Mouse (Mus musculus) liver, adult 2 months (tissue): ENCODE measurements around the gene Ypel3. TPM values are rescaled to one million over a fixed set of nuclear protein-coding genes. Genes with fewer than 3 reads are reported as not detected.

Source experiments
- DNase-seq: peaks from one replicate; pipeline ENCODE4 v3.0.0-alpha.2; 2011; ENCODE audit warnings: low read depth, low spot score; ENCODE audit errors: extremely low read depth
- H3K27ac ChIP-seq: fragments of 200-500 bp; replicated peaks from 2 replicates; pipeline ENCODE4 v1.5.1; 2012; ENCODE audit warnings: low read depth, mild to moderate bottlenecking, control low read depth, inconsistent platforms, low read length; ENCODE audit not compliant: insufficient read depth
- H3K27me3 ChIP-seq: fragments of 200-500 bp; 2 replicates; pipeline ENCODE4 v1.6.1; 2012; ENCODE audit warnings: mild to moderate bottlenecking, moderate library complexity, low read length, inconsistent platforms; ENCODE audit not compliant: control insufficient read depth, insufficient read depth
- H3K36me3 ChIP-seq: fragments of 200-500 bp; 2 replicates; pipeline ENCODE4 v1.6.1; 2012; ENCODE audit warnings: low read length, inconsistent platforms; ENCODE audit not compliant: control insufficient read depth, insufficient read depth
- H3K4me1 ChIP-seq: fragments of 200-500 bp; 2 replicates; pipeline ENCODE4 v1.6.1; 2011; ENCODE audit warnings: low read length; ENCODE audit not compliant: control insufficient read depth, insufficient read depth
- H3K4me3 ChIP-seq: fragments of 200-500 bp; 2 replicates; pipeline ENCODE4 v1.5.1; 2011; ENCODE audit warnings: low read depth, mild to moderate bottlenecking, control low read depth, low read length, moderate library complexity; ENCODE audit not compliant: insufficient read depth
- H3K79me2 ChIP-seq: fragments of 200-500 bp; 2 replicates; pipeline ENCODE4 v1.6.1; 2012; ENCODE audit warnings: inconsistent platforms, mild to moderate bottlenecking, low read length, moderate library complexity; ENCODE audit not compliant: control insufficient read depth, insufficient read depth
- H3K9ac ChIP-seq: fragments of 200-500 bp; 2 replicates; pipeline ENCODE4 v1.6.1; 2012; ENCODE audit warnings: low read depth, mild to moderate bottlenecking, control low read depth, inconsistent platforms, low read length
- CTCF ChIP-seq: fragments of 200-500 bp; IDR thresholded peaks from 2 replicates; pipeline ENCODE4 v1.5.1; 2011; ENCODE audit warnings: low read depth, low read length, control low read depth
- POLR2A ChIP-seq: fragments of 200-500 bp; IDR thresholded peaks from 2 replicates; pipeline ENCODE4 v1.6.1; 2011; ENCODE audit warnings: low read length, control low read depth; ENCODE audit not compliant: insufficient read depth; ENCODE audit errors: extremely low read depth
- WGBS: fragments of 180-500 bp; shearing (Covaris S2); methylation state at CpG from one replicate; pipeline ENCODE4 v1.1.7; 2018; 5-methylcytosine and 5-hydroxymethylcytosine counted together
- polyA plus RNA-seq: library from polyadenylated mRNA; depleted of rRNA; stranded (reverse); fragments of >200 nt; gene quantifications from 2 replicates; pipeline ENCODE4 v1.2.3, GENCODE M21; 2012
- total RNA-seq: library from RNA; depleted of rRNA; stranded (reverse); fragments of >200 nt; gene quantifications from 2 replicates; pipeline ENCODE4 v1.2.3, GENCODE M21; 2014

Ypel3 gene
- total and polyA plus RNA-seq, 2 experiments: 26.4 to 144 TPM

DNA sequence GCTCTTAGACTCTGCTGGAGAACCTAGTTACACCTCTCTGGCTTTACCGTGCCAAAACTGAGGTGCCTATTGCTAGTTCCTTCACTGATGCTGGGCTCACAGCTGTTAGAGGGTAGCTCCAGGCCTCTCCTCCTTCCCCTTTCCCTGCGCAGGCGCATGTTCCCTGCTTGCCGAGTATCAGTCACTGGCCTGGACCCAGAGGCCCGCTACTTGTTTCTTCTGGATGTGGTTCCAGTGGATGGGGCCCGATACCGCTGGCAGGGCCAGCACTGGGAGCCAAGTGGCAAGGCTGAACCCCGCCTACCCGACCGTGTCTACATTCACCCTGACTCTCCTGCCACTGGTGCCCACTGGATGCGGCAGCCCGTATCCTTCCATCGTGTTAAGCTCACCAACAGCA is 5.9 kb downstream of the Ypel3 start:
- TF ChIP-seq POLR2A: no peak
- TF ChIP-seq CTCF: no peak
- H3K79me2 ChIP-seq: no peaks in the 10 kb centered on the region
- no peak for DNase-seq
- H3K4me3 ChIP-seq: no peak overlapping the region
- H3K27ac ChIP-seq: no peak overlapping the region
- H3K36me3 ChIP-seq: peaks cover 15% of the 10 kb centered on the region
- peaks cover 25% of the 10 kb centered on the region for H3K4me1 ChIP-seq
- no peak overlapping the region for H3K9ac ChIP-seq
- H3K27me3 ChIP-seq: no peaks in the 10 kb centered on the region
- 53% methylated on average over 13 of the region's 13 CpGs for WGBS

DNA sequence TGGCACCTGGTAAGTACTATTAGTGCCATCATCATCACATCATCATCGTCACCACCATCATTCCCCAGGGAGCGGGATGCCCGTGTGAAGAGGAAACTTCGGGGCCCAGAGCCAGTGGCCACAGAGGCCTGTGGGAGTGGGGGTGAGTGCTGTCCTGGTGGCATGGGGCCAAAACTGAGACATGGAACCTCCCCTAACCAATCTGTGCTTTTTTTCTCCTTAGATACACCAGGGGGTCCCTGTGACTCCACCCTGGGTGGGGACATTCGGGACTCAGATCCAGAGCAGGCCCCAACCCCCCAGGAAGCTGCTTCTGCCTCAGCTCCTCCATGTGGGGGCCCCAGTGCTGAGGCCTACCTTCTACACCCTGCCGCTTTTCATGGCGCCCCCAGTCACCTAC is 7.7 kb downstream of the Ypel3 start:
- H3K27ac ChIP-seq: no peak overlapping the region

DNA sequence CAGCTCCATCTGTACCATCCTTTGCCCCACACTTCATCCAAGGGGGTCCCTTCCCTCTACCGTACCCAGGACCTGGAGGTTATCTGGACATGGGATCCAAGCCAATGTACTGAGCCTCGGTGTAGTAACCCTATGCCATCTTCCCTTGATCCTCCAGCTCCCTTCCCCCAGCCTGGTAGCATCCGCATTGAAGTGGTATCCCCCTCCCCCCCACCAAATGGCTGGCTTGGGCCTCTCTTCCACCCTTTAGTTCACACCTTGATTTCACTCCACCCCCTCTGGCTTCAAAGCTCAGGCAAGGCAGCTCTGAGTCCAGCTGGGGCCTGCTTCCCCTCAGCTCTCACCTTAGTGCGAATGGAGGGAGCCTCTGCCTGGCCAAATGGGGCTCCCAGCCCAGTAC is 8.3 kb downstream of the Ypel3 start:
- DNase-seq: no peak
- Histone ChIP-seq H3K9ac (no peak overlapping the region), H3K27me3 (no peaks in the 10 kb centered on the region), H3K36me3 (peaks cover 32% of the 10 kb centered on the region), H3K4me3 (no peak overlapping the region), H3K79me2 (no peaks in the 10 kb centered on the region), H3K4me1 (peaks cover 22% of the 10 kb centered on the region), H3K27ac (no peak overlapping the region)
- no peak for TF ChIP-seq POLR2A
- no peak for TF ChIP-seq CTCF
- WGBS: 74% methylated on average over 4 of the region's 4 CpGs

More for the DNA sequence above, 7.7 kb downstream of the Ypel3 start:
- Histone ChIP-seq H3K36me3 (peaks cover 28% of the 10 kb centered on the region), H3K9ac (no peak overlapping the region), H3K4me3 (no peak overlapping the region), H3K4me1 (peaks cover 22% of the 10 kb centered on the region), H3K79me2 (no peaks in the 10 kb centered on the region), H3K27me3 (no peaks in the 10 kb centered on the region)
- DNase-seq: no peak
- TF ChIP-seq CTCF (no peak), POLR2A (no peak)
- 89% methylated on average over 7 of the region's 7 CpGs for WGBS

GRCm38 (mm10) chr7:126786142-126786541 is 9.4 kb downstream of the Ypel3 start:
- Histone ChIP-seq H3K9ac (no peak overlapping the region), H3K27me3 (no peaks in the 10 kb centered on the region), H3K4me3 (no peak overlapping the region), H3K4me1 (peaks cover 19% of the 10 kb centered on the region), H3K36me3 (peaks cover 34% of the 10 kb centered on the region), H3K79me2 (no peaks in the 10 kb centered on the region; the same call in 1 of the 2 replicates), H3K27ac (no peak overlapping the region)
- no peak for TF ChIP-seq CTCF
- no peak for TF ChIP-seq POLR2A
- WGBS: 94% methylated on average over 14 of the region's 14 CpGs
- no peak for DNase-seq

DNA sequence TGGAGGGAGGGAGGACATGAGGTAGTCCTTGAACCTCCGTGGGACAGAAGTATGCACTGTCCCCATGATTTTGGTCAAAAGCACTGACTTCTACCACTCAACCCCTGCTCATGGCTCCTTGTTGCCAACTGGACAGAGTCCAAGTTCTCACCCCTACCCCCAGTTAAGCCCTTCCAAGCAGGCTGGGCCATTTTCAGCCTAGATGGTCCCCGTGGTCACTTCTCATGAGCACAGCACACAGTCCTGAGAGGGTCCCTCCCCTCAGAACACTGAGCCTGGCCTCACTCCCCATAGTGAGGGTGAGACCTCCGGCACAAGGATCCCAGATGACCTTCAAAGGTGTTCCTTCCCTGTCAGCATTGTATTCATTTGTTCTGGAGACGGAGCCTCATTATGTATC is 12.4 kb downstream of the Ypel3 start:
- H3K27ac ChIP-seq: no peak overlapping the region
- no peak overlapping the region for H3K9ac ChIP-seq
- no peak for DNase-seq
- peaks cover 34% of the 10 kb centered on the region for H3K36me3 ChIP-seq
- no peaks in the 10 kb centered on the region for H3K27me3 ChIP-seq
- TF ChIP-seq CTCF (no peak), POLR2A (no peak)
- H3K79me2 ChIP-seq: peaks cover 5% of the 10 kb centered on the region; the same call in 1 of the 2 replicates
- 87% methylated on average over 4 of the region's 4 CpGs for WGBS
- H3K4me3 ChIP-seq: no peak overlapping the region
- peaks cover 6% of the 10 kb centered on the region for H3K4me1 ChIP-seq

- 1% methylated on average over 78 of the region's 83 CpGs for WGBS
- H3K36me3 ChIP-seq: peaks cover 40% of the 10 kb centered on the region
- H3K4me3 ChIP-seq: peak within 1 kb of the TSS; percentile 88
- H3K79me2 ChIP-seq: peaks cover 5% of the 10 kb centered on the region; the same call in 1 of the 2 replicates
- no peaks in the 10 kb centered on the region for H3K27me3 ChIP-seq
- peaks cover 6% of the 10 kb centered on the region for H3K4me1 ChIP-seq
- H3K27ac ChIP-seq: peak within 1 kb of the TSS; percentile 61
- peak; percentile 87 for DNase-seq
- peak within 1 kb of the TSS; percentile 93 for H3K9ac ChIP-seq
- TF ChIP-seq POLR2A: 0 out of 2 replicates have a peak, but pooled peaks have one; percentile 52
- TF ChIP-seq CTCF: no peak
Observed at GRCm38 (mm10) chr7:126791851-126792720, 15.3 kb downstream of the Ypel3 start, which contains the start of gene Ppp4c. Gene Ppp4c, minus strand, starts transcription at chr7:126792496.
